Mouse (Mus musculus) fat pad, adult 2 months (tissue): ENCODE results near the gene Itpkc.

Source experiments
- DNase-seq: peaks from one replicate; pipeline ENCODE4 v3.0.0-alpha.2; 2011; ENCODE audit warnings: low read depth, low spot score; ENCODE audit errors: extremely low read depth

Itpkc gene

GRCm38 (mm10) chr7:27238568-27238967, 10.1 kb upstream of the Itpkc start:
- no peak for DNase-seq

- DNase-seq = no peak
These were observed 9.1 kb upstream of the Itpkc start for GRCm38 (mm10) chr7:27237527-27237926.

- DNase-seq = no peak
These were observed 7.3 kb upstream of the Itpkc start for GRCm38 (mm10) chr7:27235726-27236125.

- DNase-seq = no peak
These were observed 4.8 kb upstream of the Itpkc start for GRCm38 (mm10) chr7:27233300-27233699.

- peak; percentile 74 for DNase-seq
These were observed 4.4 kb upstream of the Itpkc start, which contains the start of gene Coq8b for GRCm38 (mm10) chr7:27232781-27233281. Coq8b (plus strand) TSS chr7:27233023.

- peak; percentile 69 for DNase-seq
These were observed 3.4 kb upstream of the Itpkc start for GRCm38 (mm10) chr7:27231693-27232331.

- DNase-seq = no peak
These were observed 2.3 kb upstream of the Itpkc start for GRCm38 (mm10) chr7:27230781-27231180.

GRCm38 (mm10) chr7:27228865-27229264, 404 bp upstream of the Itpkc start:
- DNase-seq = no peak

- DNase-seq = no peak
These were observed 785 bp downstream of the Itpkc start for GRCm38 (mm10) chr7:27227676-27228075.

GRCm38 (mm10) chr7:27227276-27227675, 1.2 kb downstream of the Itpkc start:
- no peak for DNase-seq

- peak; percentile 84 for DNase-seq
These were observed 3.4 kb downstream of the Itpkc start for GRCm38 (mm10) chr7:27224877-27225575.

GRCm38 (mm10) chr7:27222538-27222937, 5.9 kb downstream of the Itpkc start:
- no peak for DNase-seq

- peak; percentile 74 for DNase-seq
These were observed 6.5 kb downstream of the Itpkc start for GRCm38 (mm10) chr7:27221939-27222338.

GRCm38 (mm10) chr7:27219937-27220336, 8.5 kb downstream of the Itpkc start:
- no peak for DNase-seq

- DNase-seq = no peak
These were observed 9.9 kb downstream of the Itpkc start for GRCm38 (mm10) chr7:27218586-27218985.

GRCm38 (mm10) chr7:27212626-27213025, 15.8 kb downstream of the Itpkc start:
- DNase-seq = no peak

- no peak for DNase-seq
These were observed 24.6 kb downstream of the Itpkc start for GRCm38 (mm10) chr7:27203730-27204449.

GRCm38 (mm10) chr7:27198779-27199178, 29.7 kb downstream of the Itpkc start:
- DNase-seq = no peak

GRCm38 (mm10) chr7:27198355-27198754, 30.1 kb downstream of the Itpkc start:
- DNase-seq = no peak

GRCm38 (mm10) chr7:27197634-27198033, 30.8 kb downstream of the Itpkc start:
- no peak for DNase-seq

- DNase-seq = no peak
These were observed 31.3 kb downstream of the Itpkc start for GRCm38 (mm10) chr7:27197136-27197535.
